Mouse (Mus musculus) kidney, postnatal 0 days (tissue): ENCODE data around the gene Pank1. TPM values are rescaled to one million over a fixed set of nuclear protein-coding genes. Genes with fewer than 3 reads are reported as not detected.

Experiments
- ATAC-seq: fragments of 200-750 bp; cut with Nextera tagmentation; replicated peaks from 2 replicates; pipeline ENCODE4 v1.8.0; 2017; ENCODE audit warnings: low read depth, moderate number of reproducible peaks, moderate TSS enrichment, moderate library complexity; ENCODE audit not compliant: low FRiP score
- DNase-seq: peaks from one replicate; pipeline ENCODE4 v3.0.0-alpha.2; 2016; ENCODE audit warnings: low spot score
- H3K27ac ChIP-seq: fragments of 300-500 bp; sonication (generic); 2 replicates; pipeline ENCODE4 v1.5.1; 2014; ENCODE audit warnings: mild to moderate bottlenecking
- H3K27me3 ChIP-seq: fragments of 300-500 bp; sonication (generic); 2 replicates; pipeline ENCODE4 v1.6.1; 2014; ENCODE audit warnings: low read length, mixed read lengths; ENCODE audit not compliant: insufficient read depth
- H3K36me3 ChIP-seq: fragments of 300-500 bp; sonication (generic); 2 replicates; pipeline ENCODE4 v1.6.1; 2014; ENCODE audit warnings: low read length, mixed read lengths; ENCODE audit not compliant: insufficient read depth
- H3K4me1 ChIP-seq: fragments of 300-500 bp; sonication (generic); replicated peaks from 2 replicates; pipeline ENCODE4 v1.6.1; 2014; ENCODE audit warnings: antibody characterized with exemption, low read length, mixed read lengths; ENCODE audit not compliant: insufficient read depth
- H3K4me2 ChIP-seq: fragments of 300-500 bp; sonication (generic); 2 replicates; pipeline ENCODE4 v1.6.1; 2014; ENCODE audit warnings: mild to moderate bottlenecking, low read length, moderate library complexity, mixed read lengths
- H3K4me3 ChIP-seq: fragments of 300-500 bp; sonication (generic); replicated peaks from 2 replicates; pipeline ENCODE4 v1.5.1; 2014; ENCODE audit warnings: low read depth, low read length
- H3K9ac ChIP-seq: fragments of 300-500 bp; sonication (generic); 2 replicates; pipeline ENCODE4 v1.6.1; 2014; ENCODE audit warnings: low read depth, low read length
- H3K9me3 ChIP-seq: fragments of 300-500 bp; sonication (generic); replicated peaks from 2 replicates; pipeline ENCODE4 v1.6.1; 2016; ENCODE audit warnings: low read length, inconsistent platforms, mixed read lengths
- CTCF ChIP-seq: IDR thresholded peaks from 2 replicates; pipeline ENCODE4 v1.5.1; 2016; ENCODE audit warnings: antibody characterized with exemption, low read depth, mild to moderate bottlenecking, moderate library complexity
- WGBS: fragments of 180-500 bp; shearing (Covaris S2); extraction: QIAGEN DNeasy Blood & Tissue Kit; methylation state at CpG from one replicate; pipeline ENCODE4 v1.1.7; 2014; 5-methylcytosine and 5-hydroxymethylcytosine counted together
- polyA plus RNA-seq: library from polyadenylated mRNA; unstranded; fragments of >200 nt; fragmentation: Nextera tagmentation; extraction: Ambion mirVana; gene quantifications from 2 replicates; pipeline ENCODE4 v1.2.1, GENCODE M21; 2015

Gene Pank1
- polyA plus RNA-seq, 1 experiment from 2014 or later, result 13.2 TPM

- Histone ChIP-seq H3K4me1 (no peaks in the 10 kb centered on the region), H3K4me2 (no peak overlapping the region), H3K36me3 (no peaks in the 10 kb centered on the region), H3K4me3 (no peak overlapping the region), H3K9me3 (no peaks in the 10 kb centered on the region), H3K27me3 (no peaks in the 10 kb centered on the region), H3K9ac (no peak overlapping the region), H3K27ac (no peak overlapping the region)
- DNase-seq (no peak), ATAC-seq (no peak)
- TF ChIP-seq CTCF, result no peak
- WGBS, result 81% methylated on average over 3 of the region's 3 CpGs
Observed at GRCm38 (mm10) chr19:34869375-34869774, 9.9 kb downstream of the Pank1 start.

DNA sequence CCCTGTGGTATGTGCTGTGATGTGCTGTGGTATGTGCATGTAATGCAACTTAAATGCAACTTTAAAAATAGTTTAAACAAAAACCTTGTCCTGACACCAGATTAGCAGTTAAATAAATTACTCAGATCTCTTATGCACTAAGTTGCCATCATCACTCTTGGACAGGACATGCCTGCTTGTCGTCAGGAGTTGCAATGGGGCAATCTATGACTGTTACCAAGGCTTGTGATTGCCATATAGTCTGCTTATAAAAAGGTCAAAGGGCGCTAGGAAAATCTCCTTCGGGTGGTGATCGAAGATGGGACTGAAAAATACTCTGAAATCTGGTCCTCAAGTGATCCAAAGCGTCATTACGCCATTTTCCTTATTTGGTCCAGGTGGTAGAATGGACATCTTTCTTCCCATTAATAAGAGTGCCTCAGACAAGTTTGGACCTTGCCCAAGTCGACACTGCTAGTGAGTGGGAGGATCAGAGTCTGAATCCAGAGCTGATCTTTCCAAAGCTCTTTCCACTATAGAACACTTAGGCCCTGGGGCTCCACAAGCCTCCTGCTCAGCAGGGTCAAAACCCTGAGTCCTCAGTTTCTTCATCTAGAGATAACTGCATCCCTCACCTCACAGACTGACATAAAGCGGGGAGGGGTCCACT is 11.0 kb downstream of the Pank1 start:
- Histone ChIP-seq H3K4me3 (no peak overlapping the region), H3K9me3 (no peaks in the 10 kb centered on the region), H3K27me3 (no peaks in the 10 kb centered on the region), H3K4me2 (no peak overlapping the region), H3K27ac (no peak overlapping the region), H3K4me1 (no peaks in the 10 kb centered on the region), H3K36me3 (no peaks in the 10 kb centered on the region), H3K9ac (no peak overlapping the region)
- no peak for DNase-seq
- WGBS, result 84% methylated on average over 8 of the region's 8 CpGs
- ATAC-seq, result no peak
- no peak for TF ChIP-seq CTCF

GRCm38 (mm10) chr19:34863737-34864136 is 15.5 kb downstream of the Pank1 start:
- Histone ChIP-seq H3K27me3 (no peaks in the 10 kb centered on the region), H3K9ac (no peak overlapping the region), H3K9me3 (no peaks in the 10 kb centered on the region), H3K36me3 (no peaks in the 10 kb centered on the region), H3K4me1 (peaks cover 4% of the 10 kb centered on the region; the same call in 1 of the 2 replicates), H3K4me2 (no peak overlapping the region), H3K4me3 (no peak overlapping the region), H3K27ac (no peak overlapping the region)
- no peak for ATAC-seq
- 73% methylated on average over 6 of the region's 6 CpGs for WGBS
- no peak for TF ChIP-seq CTCF
- DNase-seq, result no peak

DNA sequence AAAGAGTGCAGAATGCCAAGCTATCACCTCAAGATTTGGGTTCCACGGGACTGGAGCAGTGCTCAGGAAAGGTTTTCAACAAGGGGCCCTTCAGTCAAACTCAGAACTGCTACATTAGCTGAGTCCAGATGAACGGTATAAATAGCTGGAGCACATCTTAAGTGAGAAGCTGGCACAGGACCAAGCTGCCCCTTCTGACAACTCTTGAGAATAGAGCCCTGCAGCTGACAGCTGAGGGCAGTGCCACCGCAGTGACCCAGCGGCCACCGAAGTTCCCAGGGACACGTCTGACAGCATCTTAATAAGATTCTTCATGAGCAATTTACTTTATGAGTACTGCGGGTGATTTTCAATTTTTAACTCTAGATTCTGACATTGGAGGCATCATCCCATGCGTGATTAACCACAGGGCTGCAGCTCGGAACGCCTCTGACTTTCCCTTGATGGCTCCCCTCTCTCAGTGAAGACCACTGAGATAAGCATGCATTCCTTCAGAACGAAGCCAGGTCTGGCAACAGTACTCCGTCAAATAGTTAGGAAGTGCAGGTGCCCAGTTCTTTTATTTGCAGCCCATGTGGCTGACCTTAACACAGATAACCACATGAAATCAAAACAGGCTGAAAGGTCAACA is 23.1 kb downstream of the Pank1 start:
- H3K4me2 ChIP-seq, result no peak overlapping the region
- no peaks in the 10 kb centered on the region for H3K36me3 ChIP-seq
- H3K27me3 ChIP-seq, result no peaks in the 10 kb centered on the region
- H3K9me3 ChIP-seq, result no peaks in the 10 kb centered on the region
- H3K4me3 ChIP-seq, result no peak overlapping the region
- H3K4me1 ChIP-seq, result peaks cover 4% of the 10 kb centered on the region; the same call in 1 of the 2 replicates
- ATAC-seq (no peak), DNase-seq (no peak)
- 30% methylated on average over 12 of the region's 12 CpGs for WGBS
- no peak overlapping the region for H3K27ac ChIP-seq
- TF ChIP-seq CTCF, result no peak
- no peak overlapping the region for H3K9ac ChIP-seq

DNA sequence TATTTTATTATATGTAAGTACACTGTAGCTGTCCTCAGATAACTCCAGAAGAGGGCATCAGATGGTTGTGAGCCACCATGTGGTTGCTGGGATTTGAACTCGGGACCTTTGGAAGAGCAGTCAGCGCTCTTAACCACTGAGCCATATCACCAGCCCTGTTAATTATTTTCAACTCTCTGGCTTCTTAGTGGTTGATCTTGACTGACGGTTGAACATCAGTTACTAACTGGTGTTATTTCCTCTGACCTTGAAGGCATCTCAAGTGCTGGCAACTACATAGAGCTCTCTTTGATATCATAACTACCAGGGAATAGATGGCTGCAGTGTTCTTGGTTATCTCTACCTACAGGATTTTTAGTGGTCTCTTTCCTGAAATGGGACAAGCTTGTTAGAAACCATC is 28.1 kb downstream of the Pank1 start:
- H3K27ac ChIP-seq, result no peak overlapping the region
- no peak overlapping the region for H3K9ac ChIP-seq
- no peaks in the 10 kb centered on the region for H3K36me3 ChIP-seq
- H3K9me3 ChIP-seq, result no peaks in the 10 kb centered on the region
- 82% methylated on average over 3 of the region's 3 CpGs for WGBS
- DNase-seq (no peak), ATAC-seq (no peak)
- no peak for TF ChIP-seq CTCF
- H3K4me1 ChIP-seq, result peaks cover 4% of the 10 kb centered on the region; the same call in 1 of the 2 replicates
- H3K4me2 ChIP-seq, result no peak overlapping the region
- H3K27me3 ChIP-seq, result no peaks in the 10 kb centered on the region
- no peak overlapping the region for H3K4me3 ChIP-seq

DNA sequence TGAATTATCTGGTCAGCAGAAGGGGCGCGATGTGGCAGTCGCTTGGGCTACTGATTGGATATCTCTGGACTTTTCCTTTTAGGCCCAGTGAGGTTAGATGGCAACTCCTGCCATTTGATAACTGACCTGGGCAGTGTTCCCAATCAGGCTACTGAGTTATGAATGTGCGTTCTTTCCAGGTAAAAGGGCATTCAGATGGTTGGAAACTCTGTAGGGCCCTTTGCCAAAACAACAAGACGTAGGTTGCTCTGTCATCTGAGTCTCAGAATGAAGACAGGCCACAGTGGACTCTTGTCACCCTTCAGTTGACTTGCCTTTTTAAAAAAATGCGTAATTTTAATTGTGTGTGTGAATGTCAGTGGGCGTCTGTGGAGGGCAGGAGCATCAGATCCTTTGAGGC is 29.8 kb downstream of the Pank1 start:
- H3K27me3 ChIP-seq, result no peaks in the 10 kb centered on the region
- H3K4me2 ChIP-seq, result no peak overlapping the region
- no peak overlapping the region for H3K9ac ChIP-seq
- H3K4me1 ChIP-seq, result peaks cover 4% of the 10 kb centered on the region; the same call in 1 of the 2 replicates
- H3K9me3 ChIP-seq, result no peaks in the 10 kb centered on the region
- TF ChIP-seq CTCF, result no peak
- no peak for DNase-seq
- 93% methylated on average over 7 of the region's 7 CpGs for WGBS
- H3K4me3 ChIP-seq, result no peak overlapping the region
- no peaks in the 10 kb centered on the region for H3K36me3 ChIP-seq
- no peak overlapping the region for H3K27ac ChIP-seq
- no peak for ATAC-seq
